Mouse (Mus musculus): ENCODE results near the gene Cpeb1.
"Not testable (repeated sequence)": the region's sequence is repeated elsewhere in the genome, so short reads cannot be mapped to it uniquely, and the experiment has no call there.

Cpeb1 gene

DNA sequence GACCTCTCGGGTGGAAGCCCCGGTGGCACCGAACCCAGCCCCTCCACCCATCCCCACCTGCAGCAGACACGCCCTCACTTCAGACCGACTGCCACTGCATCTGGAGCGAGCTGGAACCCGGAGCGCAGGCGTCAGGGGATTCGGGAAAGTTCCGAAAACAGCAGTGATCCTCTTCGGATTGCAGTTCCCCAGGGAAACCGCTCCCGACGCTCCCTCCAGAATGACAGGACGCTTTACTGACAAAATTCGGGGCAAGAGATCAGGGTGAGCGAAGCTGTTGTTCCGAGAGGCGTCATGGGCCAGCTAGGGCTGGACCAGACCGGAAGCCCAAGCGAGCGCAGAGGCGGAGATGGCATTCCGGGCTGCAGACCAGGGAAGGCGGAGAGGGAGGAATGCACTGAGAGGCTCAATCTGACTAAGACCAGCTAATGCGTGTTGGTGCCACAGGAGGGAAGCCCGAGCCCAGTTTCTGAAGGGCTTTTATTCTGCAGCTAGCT is at the start of gene Cpeb1:
Cpeb1 (minus strand) TSS at position 311 of the 497 bp plus-strand sequence.
- peak; percentile 60 for DNase-seq (ENCODE audit: low read depth, low spot score)

DNA sequence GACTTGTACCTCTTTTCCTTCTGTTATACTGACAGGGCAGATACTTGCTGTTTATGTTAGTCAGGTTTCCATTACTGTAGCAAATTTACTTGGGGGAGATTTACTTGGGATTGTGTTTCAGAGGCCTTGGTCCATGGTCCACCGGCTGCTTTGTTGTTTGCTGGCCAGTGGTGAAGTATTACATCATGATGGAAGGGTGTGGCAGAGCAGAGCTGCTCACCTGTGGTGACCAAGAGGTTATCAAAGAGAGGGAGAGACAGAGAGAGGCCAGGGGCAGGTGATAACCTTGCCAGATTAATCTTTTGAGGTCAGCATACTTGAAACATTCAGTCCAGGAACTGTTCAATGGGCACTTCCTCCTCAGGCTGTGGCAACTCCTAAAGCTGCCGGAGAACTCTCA is 45.8 kb upstream of the Cpeb1 start:
- no peak for DNase-seq (ENCODE audit: low read depth, low spot score)

DNA sequence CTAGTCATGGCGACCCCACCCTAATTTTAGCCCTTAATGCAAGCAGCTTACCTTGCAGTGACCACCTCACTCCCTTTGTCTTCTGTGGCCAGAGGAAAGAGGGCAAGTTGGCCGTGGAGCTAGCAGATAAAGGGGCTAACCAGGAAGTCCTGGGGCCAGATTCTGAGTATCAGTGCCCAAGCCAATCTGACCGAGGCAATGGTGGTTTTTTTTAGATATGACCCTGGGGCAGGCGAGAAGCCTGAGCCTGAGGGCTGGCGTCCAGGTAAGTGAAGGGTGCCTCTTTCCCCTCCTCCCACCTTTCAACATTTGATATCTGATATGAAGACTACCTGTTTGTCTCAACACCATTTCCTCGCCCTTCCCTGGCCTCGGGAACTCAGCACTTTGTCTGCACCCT is 42.9 kb upstream of the Cpeb1 start, which contains the start of gene BC048679:
BC048679 (minus strand) TSS at position 101 of the 400 bp plus-strand sequence.
- no peak for DNase-seq (ENCODE audit: low read depth, low spot score)

DNA sequence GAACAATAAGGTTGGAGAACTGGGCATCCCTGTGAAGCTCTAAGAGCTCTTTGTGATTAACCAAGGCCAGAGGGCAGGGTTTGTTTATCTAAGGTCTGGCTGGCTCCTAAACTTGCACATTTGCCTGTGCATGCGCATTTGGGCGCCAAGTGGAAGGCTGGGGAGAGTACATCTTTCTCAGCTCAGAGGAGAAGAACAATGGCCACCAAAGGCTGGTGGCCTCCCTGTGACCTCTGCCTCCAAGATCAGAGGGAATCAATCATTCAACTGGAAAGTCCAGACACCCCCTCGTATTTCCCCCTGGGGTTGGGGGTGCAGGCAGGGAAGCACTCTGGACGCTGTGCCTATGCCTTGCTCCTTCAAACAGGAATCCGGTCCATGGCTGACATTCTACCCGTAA is 41.9 kb upstream of the Cpeb1 start:
- DNase-seq (ENCODE audit: low read depth, low spot score), result no peak

DNA sequence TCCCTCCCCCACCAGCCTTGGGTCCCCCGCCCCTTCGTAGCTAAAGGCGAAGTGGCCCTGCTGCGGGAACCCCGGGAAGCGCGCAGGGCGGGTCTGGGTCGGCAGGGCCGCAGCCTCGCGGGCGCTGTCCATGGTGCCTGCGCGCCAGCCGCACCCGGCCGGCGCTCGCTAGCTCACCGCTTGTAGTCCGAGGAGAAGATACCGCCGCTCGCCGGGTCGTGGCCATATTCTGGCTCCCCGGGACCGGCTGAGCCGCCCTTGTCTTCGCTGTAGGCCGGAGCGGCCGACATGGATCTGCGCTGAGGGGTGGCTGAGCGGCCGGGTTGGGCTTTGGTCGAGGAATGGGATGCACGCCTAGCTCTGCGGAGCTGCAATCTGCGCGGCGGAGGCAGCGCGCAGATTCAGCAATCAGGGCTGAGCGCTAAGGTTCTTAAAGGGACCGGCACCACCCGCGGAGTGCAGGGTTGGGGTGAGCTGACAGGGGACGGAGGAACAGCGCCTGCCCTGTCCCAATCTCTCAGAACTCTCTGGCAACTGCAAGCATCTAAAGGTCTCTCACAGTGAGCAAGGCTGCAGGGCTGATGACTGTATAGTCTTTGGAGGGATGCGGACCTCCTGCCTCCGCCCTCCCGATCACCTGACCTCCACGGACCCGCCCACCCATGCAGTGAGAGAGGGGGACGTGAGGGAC is 38.2 kb upstream of the Cpeb1 start, which contains the start of gene Ap3b2:
Ap3b2 (minus strand) TSS at position 595 of the 691 bp plus-strand sequence.
- peak; percentile 78 for DNase-seq (ENCODE audit: low read depth, low spot score)

DNA sequence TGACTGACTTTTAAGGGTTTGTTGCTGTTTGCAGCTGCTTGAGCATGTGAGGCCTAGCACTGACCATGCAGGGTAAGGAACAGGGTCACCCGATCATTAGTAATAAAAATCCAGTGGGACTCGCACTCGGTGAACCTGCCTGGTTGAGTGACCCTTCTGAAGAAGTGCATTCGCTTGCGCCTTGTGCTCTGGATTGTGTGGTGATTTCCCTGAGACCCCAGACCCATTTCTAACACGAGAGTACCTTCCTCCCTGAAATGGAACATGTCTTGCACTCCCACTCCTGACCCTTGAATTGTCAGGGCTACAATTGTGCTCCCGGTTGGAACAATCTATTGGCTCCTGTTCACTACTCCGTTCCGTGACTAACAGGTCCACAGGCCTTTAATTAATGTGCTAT is 37.4 kb upstream of the Cpeb1 start:
- DNase-seq (ENCODE audit: low read depth, low spot score), result no peak

DNA sequence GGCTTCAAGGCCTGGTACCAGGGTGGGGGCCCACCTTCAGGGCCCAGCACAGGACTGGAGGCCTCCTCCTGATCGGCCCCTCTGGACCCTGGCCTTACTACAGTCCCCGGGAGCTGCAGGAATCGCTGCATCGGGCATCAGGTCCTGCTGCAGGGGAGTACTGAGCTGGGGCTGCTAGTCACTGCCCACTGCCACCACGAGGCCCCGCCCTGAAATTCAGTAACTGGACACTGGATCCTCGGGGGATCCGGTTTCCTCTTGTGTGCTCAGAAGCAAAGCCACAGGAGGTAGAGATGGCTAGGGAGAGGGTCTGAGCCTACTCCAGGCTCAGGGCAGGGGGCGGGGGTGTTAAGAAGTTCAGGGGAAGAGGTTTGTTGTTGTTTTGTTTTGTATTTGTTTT is 34.4 kb upstream of the Cpeb1 start:
- DNase-seq (ENCODE audit: low read depth, low spot score), result no peak

DNA sequence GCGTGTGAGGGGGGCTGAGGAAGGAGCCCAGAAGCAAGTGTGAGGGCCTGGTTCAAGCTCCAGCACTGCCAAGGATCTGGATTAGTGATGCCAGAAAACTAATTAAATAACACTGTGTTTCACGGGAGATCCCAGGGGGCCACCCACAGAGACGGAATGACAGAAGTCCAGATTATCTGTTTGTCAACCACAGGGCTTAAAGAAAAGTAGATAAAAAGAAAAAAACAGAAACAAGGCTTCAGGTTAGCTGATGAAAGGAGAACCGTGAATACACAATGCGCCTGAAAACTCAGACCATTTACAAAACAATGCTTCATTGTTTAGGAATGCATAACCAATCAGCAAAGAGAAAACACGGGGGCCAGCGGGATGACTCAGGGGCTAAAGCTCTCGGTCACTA is 25.5 kb upstream of the Cpeb1 start:
- DNase-seq (ENCODE audit: low read depth, low spot score), result peak; percentile 95

DNA sequence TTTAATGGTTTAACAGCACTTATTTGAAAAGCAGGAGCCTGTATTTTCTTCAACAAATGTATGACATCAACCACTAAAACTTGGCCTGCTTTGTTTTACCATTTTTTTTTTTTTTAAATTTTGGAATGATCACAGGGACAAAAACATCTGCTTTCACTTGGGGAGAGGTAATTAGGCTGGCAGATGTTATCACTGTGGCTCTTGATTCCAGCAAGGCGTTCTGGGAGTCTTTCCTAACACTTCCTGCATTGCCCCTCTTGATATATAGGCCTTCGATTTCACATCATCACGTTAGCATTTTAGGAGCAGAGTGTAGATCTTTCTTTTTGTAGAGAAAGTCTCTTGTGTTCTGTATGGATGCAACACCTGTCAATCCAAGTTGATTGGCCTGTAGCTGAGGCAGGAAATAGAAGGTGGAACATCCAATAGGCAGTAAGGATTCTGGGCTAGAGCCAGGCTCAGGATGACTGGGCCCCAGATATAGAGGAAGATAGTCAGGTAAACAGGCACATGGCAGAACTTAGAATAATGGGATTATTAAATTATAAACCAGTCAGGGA is 24.3 kb upstream of the Cpeb1 start:
- DNase-seq (ENCODE audit: low read depth, low spot score), result peak; percentile 57

DNA sequence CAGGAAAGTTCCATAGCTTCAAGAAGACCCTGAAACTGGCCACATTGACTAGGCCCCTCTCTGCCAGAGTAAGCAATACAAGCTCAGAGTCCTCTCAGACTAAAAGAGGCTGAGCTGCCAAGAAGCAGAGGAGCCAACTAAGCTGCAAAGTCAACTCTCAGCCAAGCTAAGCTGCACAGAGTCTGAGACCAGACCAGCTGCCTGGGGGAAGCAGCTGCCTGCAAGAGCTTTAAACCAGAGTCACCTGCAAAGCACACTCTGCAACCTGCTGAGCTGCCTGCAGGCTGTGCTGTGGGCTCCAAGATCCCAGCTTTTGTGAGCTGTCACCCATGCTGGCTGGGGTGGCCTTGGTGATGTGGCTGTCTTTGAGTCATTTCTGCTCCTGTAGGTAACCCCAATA is 23.0 kb upstream of the Cpeb1 start:
- DNase-seq (ENCODE audit: low read depth, low spot score), result not testable (repeated sequence)

DNA sequence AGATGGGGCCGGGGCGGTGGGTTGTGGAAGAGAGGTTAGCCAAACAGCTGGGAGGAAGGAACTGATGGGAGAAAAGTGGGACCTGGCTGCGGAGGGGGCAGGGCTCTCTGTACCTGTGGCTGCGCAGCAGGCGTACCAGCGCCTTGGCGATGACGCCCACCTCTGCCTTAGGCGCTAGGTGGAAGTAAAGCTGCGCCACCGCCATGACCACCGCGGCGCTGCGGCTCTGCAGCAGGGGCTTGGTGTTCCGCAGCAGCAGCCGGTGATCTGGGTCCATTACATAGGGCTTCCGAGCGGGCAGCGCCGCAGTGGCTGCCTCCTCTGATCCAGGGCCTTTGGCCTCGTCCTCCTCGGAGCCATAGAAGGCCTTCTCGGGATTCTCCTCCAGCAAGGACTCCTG is 21.6 kb upstream of the Cpeb1 start:
- no peak for DNase-seq (ENCODE audit: low read depth, low spot score)

DNA sequence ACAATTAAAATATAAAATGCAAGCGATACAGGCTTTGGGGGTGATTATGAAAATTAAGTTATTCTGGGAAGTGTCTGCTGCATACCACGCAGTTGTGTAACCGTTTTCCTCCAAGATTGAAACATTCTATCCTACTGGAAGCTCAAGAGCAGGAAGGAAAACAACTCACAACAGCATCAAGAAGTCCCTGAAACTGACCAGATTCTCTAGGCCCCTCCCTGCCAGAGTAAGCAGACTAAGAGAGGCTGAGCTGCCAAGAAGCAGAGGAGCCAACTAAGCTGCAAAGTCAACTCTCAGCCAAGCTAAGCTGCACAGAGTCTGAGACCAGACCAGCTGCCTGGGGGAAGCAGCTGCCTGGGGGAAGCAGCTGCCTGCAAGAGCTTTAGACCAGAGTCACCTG is 20.0 kb upstream of the Cpeb1 start:
- DNase-seq (ENCODE audit: low read depth, low spot score), result no peak

DNA sequence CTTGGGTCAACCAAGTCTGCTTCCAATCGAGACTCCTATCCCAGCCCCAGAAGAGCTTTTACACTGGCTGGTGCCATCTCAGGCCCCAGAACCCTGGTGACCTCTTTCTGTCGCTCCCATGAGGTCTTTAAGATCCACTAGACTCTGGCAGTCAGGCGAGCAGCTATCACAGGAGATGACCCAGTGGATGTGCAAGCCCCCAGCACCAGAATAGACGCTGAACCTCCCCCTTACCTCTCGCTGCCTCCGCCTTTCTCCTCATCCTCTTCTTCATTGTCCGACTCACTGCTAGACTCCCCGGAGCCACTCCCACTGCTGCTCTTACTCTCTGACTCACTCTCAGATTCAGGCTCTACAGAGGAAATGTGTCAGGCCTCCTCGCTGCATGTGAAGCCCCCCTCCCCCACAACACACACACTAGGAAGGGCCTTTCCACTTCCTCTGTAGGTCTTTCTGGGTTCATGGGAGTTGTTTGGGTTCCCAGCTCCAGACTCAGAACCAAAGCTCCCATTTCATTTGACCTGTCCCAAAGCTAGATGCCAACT is 9.7 kb upstream of the Cpeb1 start:
- DNase-seq (ENCODE audit: low read depth, low spot score), result no peak

DNA sequence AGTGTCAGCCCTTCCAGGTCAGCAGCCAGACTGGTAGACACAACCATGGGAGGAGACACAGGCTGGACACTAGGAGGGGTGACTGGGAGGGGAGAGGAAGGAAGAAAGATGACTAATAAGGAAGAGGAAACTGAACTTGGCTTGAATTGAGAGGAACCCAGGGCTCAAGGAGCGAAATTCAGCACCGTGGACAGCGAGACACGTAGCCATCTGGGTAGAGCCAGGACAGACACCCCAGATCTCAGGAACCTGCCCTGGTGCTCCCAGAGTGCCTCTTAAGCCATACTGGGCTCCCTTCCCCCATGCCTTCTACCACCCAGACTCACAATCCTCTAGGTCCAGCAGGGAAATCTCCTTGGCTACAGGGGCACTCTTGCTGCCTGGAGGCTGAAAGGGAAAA is 8.9 kb upstream of the Cpeb1 start:
- peak; percentile 58 for DNase-seq (ENCODE audit: low read depth, low spot score)

DNA sequence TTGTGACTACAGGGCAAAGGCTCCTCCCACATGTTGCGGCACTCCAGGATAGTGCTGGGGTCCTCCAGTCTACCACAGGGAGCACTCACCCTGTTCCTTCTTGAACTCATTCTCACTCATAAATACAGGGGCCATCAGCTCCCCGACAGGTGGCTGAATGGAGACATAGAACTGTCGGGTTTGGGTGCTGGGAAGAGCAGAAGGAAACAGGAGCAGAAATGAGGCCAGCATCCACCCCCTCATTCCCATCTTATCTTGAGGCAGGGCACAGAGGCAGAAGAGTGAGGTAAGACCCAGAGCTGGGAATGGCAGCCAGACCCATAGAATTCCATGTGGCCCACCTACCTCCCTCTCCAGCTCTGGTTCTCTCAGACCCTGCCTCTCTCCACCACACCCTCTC is 7.5 kb upstream of the Cpeb1 start:
- no peak for DNase-seq (ENCODE audit: low read depth, low spot score)

DNA sequence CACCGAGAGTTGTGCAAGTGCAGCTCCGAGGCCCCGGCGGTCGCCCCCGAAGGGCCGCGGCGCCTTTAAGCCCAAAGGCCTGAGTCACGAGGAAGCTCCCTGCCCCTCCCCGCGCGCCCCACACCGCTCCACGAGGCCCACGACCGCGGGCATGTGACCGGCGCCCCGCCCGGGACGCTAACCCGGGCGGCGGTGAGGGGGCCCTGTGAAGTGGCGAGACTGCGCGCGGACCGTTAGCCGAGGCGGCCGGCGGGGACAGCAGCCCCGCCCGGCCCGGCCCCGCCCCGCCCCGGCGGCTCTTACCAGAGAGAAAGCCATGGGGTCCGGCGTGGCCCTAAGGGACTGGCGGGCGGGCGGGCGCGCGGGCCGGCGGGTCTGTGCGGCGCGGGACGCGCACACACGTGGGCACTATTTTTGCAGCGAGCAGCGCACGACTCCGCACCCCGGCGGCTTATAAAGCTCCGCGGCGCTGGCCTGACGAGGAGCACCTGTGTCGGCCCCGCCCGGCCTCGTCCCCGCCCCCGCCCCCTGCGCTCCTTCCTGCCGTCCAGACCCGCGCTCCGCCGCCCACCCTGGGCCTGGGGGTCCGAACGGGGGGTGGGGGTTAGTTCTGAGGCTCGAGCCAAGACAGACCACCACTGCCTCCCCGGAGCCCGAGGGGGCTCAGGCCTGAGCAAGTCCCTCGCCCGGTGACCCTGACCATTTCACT is 780 bp downstream of the Cpeb1 start:
- DNase-seq (ENCODE audit: low read depth, low spot score), result peak; percentile 32

DNA sequence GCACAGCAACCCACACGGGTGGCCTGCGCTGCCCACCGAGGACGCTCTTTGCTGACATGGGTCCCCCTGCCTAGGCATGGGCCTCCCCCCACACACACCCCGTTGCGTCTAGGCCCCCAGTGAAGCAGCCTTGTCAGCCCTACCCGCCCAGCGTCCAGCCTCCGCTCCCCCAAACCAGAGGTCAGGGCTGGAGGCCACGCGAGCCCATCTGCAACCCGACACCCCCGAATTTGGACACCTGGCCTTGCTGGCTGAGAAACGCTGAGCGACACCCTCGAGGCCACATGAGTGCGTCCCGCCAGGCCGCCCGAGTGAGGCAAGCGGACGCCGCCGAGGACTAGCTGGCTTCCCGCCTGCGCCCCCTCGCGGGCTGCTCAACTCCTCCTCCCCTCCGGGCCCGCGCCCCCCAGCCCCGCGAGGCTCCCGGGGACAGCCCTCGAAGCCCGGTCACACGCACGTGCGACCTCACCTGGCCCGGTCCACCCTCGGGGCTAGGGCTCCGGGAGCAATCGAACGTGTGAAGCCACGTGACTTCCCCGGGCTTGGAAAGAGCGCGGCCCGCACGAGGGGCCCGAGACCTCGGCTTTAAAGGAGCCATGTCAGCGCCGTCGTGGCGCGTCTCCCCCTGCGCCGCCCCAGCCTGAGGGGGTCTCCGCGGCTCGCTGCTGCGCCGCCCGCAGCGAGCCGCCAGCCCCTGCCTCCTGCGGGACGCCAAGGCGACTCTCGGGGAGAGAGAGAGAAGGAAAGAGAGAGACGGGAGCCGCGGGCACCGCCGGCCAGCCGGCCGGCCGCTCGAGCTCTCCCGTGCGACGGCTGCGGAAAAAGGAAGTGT is 1.6 kb downstream of the Cpeb1 start:
- peak; percentile 45 for DNase-seq (ENCODE audit: low read depth, low spot score)

DNA sequence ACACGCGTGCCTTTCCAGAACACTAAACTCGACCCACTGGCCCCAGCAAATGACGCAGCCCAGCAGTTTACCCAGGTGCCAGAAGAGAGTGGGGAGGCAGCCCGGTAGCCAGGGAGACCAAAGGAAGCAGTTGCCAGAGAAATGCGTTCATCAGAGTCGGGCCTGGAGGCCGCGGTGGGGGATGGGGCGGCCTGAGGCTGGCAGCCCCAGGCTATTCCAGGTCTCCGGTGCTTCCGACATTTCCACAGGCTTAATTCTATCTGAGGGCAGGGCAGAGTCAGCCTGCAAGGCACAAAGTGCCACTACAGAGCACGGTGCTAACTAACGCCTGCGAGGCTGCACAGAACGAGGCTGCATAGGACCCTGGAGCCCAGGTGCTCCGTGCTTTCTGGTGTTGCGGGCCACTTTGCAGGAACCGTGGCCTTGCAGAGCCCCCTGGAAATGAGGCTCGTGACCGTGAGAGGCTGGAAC is 2.3 kb downstream of the Cpeb1 start:
- peak; percentile 75 for DNase-seq (ENCODE audit: low read depth, low spot score)

DNA sequence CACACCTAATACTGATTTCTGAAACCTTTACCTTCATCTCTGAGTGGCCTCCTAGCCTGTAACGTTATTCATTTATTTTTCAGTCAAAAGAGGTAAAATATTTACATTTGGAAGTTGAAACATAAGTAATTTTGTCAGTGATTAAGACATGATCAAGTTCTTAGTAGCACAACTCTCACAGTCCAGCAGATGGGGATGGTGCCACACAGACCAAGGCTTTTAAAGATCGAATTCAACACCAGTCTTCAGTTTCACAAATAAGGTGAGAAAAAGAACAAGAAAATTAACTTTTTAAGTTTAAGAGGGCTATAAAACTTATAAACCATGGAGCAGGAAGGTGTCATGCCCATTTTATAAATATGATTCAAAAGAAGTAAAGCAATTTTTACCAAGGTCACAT is 56.3 kb downstream of the Cpeb1 start:
- DNase-seq (ENCODE audit: low read depth, low spot score), result no peak

DNA sequence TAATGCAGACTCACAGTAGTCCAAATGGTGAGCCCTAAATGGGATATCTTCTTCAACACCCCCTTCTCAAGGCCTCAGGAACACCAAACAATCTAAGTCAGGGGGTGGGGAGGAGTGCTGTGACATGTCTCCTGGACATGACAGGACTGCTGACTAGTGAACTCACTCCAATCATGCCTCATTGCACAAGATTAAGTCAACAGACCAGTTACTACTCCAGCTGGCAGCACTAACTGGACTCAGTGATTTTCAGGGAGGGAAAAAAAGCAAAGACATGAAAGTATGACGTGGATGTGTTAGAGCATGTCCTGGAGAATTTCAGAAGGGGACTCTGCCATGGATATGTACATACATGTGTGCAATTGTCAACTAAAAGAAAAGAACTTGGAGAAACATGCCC is 75.9 kb downstream of the Cpeb1 start:
- DNase-seq (ENCODE audit: low read depth, low spot score), result no peak

DNA sequence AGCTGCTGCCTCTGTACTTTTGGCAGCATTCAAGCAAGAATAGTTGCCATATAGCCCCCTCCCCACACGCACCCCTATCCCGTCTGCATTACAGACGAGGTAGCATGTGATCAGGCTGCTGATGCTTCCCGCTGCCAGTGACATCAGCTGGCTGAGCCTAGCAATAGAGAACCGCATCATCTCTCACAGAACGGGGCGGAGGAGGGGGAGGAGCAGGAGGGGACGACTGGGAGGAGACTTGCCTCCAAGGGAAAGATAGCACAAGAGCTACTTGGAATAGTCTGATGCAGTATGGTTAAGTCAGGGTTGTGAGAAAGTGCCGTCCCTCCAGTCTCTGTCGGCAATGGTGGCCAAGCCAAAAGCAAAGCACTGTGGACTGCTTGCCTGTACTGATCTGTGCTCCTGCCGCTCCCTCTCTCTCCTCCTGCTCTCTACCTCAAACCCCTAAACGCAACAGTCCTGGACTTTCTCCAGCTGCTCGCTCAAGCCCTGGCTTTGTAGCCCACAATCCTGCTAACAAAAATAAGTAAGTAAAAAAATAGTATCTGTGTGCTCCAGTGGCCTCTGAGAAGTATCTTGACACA is 82.8 kb downstream of the Cpeb1 start:
- peak; percentile 28 for DNase-seq (ENCODE audit: low read depth, low spot score)

All from R1 (cell line).